Mouse (Mus musculus): ENCODE results near the gene Syn3.

DNA sequence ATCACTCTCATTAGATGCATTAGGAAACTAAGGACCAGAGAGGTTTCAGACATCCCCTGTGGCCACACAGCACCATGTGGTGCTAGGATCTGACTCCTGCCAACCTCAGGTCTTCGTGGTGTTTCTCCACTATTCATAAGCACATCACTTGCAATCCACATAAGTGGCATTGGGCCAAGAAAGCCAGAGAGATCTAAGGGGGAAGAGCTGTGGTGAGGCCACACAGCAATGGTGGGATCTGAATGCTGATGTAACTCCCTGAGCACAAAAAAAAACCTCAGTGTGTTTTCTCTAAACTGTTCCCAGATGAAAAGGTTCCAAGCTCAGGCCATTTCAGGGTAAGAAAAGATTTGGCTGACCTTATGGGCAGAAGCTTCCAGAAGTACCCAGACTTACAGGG, 162.2 kb downstream of the Syn3 start:
- no peak for TF ChIP-seq CTCF (IDR thresholded peaks at IDR 0.05; ENCODE audit: borderline replicate concordance, extremely low read depth, insufficient read depth, insufficient read length)
- no peak for TF ChIP-seq POLR2A (IDR thresholded peaks at IDR 0.05; ENCODE audit: borderline replicate concordance, extremely low read depth, insufficient read depth, insufficient read length, poor library complexity, severe bottlenecking)
